Mouse (Mus musculus): ENCODE results near the gene Cc2d1a. TPM values are rescaled to one million over a fixed set of nuclear protein-coding genes. Genes with fewer than 3 reads are reported as not detected.

The Cc2d1a gene
- polyA plus RNA-seq, 1 experiment from 2014 or later, result 22.4 TPM

DNA sequence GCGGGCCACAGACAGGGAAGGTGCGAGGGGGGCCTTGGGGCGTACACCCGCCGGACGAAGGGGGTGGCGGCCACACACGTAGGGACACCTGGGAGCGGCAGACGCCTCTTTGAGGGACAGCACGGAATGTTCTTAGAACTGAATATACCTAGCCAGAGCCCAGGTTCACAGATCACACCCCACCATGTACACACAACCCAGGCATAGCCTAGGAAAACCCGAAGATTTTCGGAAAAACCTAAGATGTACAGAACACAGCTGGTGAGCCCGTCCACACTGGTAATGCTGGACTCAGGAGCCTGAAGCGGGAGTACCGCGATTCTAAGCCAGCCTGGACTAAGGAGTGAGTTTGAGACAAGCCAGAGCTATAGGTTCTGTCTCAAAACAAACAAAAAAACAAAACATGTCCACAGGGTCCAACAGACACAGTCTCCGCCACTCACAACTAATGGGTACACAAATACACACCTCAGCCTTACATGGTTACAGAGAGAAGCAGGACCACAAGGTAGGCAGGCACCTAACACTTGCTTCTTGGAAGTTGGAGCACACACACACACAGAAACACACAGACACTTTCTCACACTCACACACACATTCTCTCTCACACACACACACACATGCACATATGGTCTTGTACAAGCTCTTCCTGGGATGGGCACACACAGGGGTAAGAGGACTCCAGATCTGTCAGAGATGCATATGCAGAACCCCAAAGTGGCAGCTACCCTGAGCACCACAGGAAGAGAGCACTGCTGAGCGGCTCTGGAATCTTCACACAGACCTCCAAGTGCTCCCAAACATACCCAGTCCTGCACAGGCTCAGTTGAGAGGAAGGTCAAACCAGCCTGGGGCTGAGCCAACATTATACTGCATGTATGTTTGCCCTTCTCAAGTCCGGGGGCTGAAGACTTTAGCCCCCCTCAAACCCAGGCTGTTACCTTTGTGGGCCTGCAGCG is 36.6 kb upstream of the Cc2d1a start:
- 28% methylated on average over 20 of the region's 21 CpGs for WGBS (ENCODE audit: missing documents)
- Histone ChIP-seq H3K36me3 (ENCODE audit: inconsistent target) (no peaks in the 10 kb centered on the region), H3K27ac (no peak overlapping the region), H3K79me2 (ENCODE audit: inconsistent target) (no peaks in the 10 kb centered on the region), H3K4me3 (ENCODE audit: inconsistent target) (no peak overlapping the region)

GRCm38 (mm10) chr8:84183261-84184084 is 35.7 kb upstream of the Cc2d1a start:
- no peaks in the 10 kb centered on the region for H3K36me3 ChIP-seq (ENCODE audit: inconsistent target)
- H3K4me3 ChIP-seq (ENCODE audit: inconsistent target), result no peak overlapping the region
- no peak overlapping the region for H3K27ac ChIP-seq
- 2% methylated on average over 85 of the region's 87 CpGs for WGBS (ENCODE audit: missing documents)
- no peaks in the 10 kb centered on the region for H3K79me2 ChIP-seq (ENCODE audit: inconsistent target)

DNA sequence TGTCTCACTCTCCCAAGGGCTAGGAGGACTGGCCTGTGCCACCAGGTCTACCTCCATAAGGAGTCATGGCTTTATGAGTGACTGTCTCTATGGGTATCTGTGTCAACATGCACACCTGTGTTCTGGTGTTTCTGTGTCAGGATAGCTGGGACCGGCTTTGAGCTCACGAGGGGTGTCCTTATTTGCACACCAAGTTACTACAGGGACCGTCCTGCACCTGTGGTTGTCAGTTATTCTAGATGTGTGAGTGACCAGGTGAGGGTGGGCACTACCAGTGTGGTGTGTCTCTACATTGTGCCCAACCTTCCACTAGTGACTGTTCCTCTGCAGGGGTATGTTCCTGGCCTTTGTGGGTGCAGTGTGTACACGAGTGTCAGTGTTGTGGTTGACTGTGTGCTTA is 35.1 kb upstream of the Cc2d1a start:
- H3K79me2 ChIP-seq (ENCODE audit: inconsistent target), result no peaks in the 10 kb centered on the region
- 91% methylated on average over 3 of the region's 4 CpGs for WGBS (ENCODE audit: missing documents)
- no peak overlapping the region for H3K27ac ChIP-seq
- no peaks in the 10 kb centered on the region for H3K36me3 ChIP-seq (ENCODE audit: inconsistent target)
- H3K4me3 ChIP-seq (ENCODE audit: inconsistent target), result no peak overlapping the region

DNA sequence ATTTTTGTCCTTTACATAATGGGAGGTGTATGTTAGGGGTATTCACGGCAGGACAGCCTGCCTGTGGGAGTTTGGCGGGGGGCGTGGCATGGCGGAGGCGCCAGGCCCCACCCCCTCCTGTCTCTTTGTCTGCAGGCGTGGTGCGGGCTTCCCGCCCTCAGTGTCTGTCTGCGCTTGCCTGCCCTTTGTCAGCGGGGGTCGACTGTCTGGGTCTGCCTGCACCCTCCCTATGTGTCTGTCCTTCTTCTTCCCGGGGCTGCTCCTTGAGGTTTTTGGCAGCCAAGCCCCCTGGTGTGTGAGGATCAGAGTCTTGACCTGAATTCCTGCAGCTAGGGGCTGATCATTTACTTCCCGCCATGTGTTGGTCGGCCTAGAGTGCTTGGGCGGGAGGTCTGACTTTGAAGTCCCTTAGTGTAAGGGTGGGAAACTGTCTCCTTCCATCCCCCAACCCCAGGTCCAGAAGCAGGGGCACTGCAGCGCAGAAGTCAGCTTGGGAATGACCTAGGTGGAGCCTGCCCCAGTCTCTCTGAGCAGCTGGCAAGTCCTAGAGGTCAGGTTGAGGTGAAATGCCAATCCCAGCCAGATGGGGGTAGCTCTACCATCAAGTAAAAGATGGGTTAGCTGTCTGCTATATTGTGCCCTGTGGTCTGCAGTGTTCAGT is 32.9 kb upstream of the Cc2d1a start:
- H3K27ac ChIP-seq, result no peak overlapping the region
- WGBS (ENCODE audit: missing documents), result 67% methylated on average over 16 of the region's 16 CpGs

DNA sequence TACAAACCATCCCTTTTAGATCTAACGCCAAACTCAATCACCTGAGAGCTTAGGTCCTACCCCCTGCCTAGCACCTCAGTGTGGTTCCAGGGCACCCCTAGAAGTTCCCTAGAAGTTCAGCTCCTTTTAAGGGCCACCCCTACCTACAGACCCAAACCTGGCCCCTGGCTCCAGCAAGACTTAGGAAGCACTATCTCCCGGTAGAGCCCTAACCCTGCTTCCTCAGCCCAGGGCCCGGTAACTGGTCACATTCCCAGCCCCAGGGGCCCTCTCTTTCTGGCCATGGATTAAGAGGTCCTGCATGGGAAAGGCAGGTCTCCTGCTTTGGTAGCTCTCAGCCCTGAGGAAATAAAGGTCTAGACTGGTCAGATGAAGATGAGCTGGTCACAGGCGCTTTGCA is 32.2 kb upstream of the Cc2d1a start:
- 87% methylated on average over 4 of the region's 4 CpGs for WGBS (ENCODE audit: missing documents)

More for the DNA sequence above, 32.9 kb upstream of the Cc2d1a start:
- H3K79me2 ChIP-seq (ENCODE audit: inconsistent target), result no peaks in the 10 kb centered on the region
- no peak overlapping the region for H3K4me3 ChIP-seq (ENCODE audit: inconsistent target)
- H3K36me3 ChIP-seq (ENCODE audit: inconsistent target), result no peaks in the 10 kb centered on the region

DNA sequence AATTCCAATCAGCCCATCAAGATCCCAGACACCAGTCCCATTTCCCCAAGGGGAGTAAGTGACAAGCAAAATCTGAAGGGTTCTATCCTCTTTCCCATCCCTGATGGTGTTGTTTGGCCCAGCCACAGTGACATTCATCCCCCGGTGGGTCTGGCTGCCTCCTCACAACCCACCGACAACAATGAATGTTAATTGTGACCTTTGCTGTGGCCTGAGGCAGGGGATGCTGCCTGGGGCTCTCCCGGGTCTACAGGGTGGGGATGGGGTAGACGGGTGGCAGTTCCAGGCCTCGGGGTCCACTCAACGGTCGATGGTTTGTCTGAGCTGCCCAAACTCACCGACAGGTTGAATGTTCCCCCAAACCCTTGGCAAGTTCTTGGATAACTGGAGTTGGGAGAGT is 30.9 kb upstream of the Cc2d1a start:
- Histone ChIP-seq H3K4me3 (ENCODE audit: inconsistent target) (no peak overlapping the region), H3K36me3 (ENCODE audit: inconsistent target) (no peaks in the 10 kb centered on the region), H3K27ac (no peak overlapping the region), H3K79me2 (ENCODE audit: inconsistent target) (no peaks in the 10 kb centered on the region)
- 100% methylated on average over 6 of the region's 8 CpGs for WGBS (ENCODE audit: missing documents)

More for the DNA sequence above, 32.2 kb upstream of the Cc2d1a start:
- Histone ChIP-seq H3K79me2 (ENCODE audit: inconsistent target) (no peaks in the 10 kb centered on the region), H3K27ac (no peak overlapping the region), H3K4me3 (ENCODE audit: inconsistent target) (no peak overlapping the region), H3K36me3 (ENCODE audit: inconsistent target) (no peaks in the 10 kb centered on the region)

DNA sequence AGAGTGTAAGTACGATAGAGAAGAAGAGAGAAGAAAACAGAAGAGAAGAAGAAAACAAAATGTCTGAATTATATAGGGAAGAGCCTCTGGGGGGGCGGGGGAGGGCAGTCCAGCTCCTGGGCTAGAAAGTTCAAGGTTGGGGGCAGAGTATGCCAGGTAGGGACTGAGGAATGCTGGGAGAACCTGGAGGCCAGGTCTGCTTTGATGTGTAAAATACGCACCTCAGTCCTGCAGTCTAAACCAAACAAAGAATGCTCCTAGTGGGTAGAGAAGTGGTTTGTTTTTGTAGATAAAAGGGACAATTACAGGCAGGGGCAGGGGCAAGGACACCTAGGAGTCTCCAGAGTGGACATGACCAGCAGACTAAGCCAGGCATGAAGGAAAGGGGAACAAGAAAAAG is 29.7 kb upstream of the Cc2d1a start:
- Histone ChIP-seq H3K79me2 (ENCODE audit: inconsistent target) (no peaks in the 10 kb centered on the region), H3K36me3 (ENCODE audit: inconsistent target) (no peaks in the 10 kb centered on the region), H3K4me3 (ENCODE audit: inconsistent target) (no peak overlapping the region), H3K27ac (no peak overlapping the region)
- WGBS (ENCODE audit: missing documents), result 92% methylated on average over 3 of the region's 3 CpGs

- Histone ChIP-seq H3K79me2 (ENCODE audit: inconsistent target) (no peaks in the 10 kb centered on the region), H3K27ac (no peak overlapping the region), H3K4me3 (ENCODE audit: inconsistent target) (no peak overlapping the region), H3K36me3 (ENCODE audit: inconsistent target) (no peaks in the 10 kb centered on the region)
- WGBS (ENCODE audit: missing documents), result 21% methylated on average over 3 of the region's 3 CpGs
Observed at GRCm38 (mm10) chr8:84176560-84176959, 28.8 kb upstream of the Cc2d1a start.

GRCm38 (mm10) chr8:84173861-84174260 is 26.1 kb upstream of the Cc2d1a start:
- Histone ChIP-seq H3K27ac (no peak overlapping the region), H3K36me3 (ENCODE audit: inconsistent target) (no peaks in the 10 kb centered on the region), H3K79me2 (ENCODE audit: inconsistent target) (no peaks in the 10 kb centered on the region), H3K4me3 (ENCODE audit: inconsistent target) (no peak overlapping the region)
- 93% methylated on average over 6 of the region's 6 CpGs for WGBS (ENCODE audit: missing documents)

DNA sequence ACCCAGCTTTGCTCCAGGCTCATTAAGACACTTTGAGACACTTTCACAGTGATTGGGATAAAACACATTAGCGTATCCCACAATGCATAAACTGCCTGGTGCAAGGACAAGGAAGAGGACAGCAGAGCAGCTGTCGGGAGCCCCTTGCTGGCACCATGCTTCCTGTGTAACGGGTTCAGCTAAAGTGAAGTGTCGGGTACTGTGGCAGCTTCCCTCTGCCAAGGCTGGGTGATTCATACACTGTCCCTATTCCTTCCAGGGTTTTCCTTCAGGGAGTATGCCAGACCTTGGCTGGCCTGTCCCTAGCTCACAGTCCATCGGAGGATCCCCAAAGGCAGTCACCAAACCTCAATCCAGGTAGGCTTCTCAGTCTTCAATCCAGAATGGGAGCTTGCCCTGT is 22.4 kb upstream of the Cc2d1a start:
- Histone ChIP-seq H3K36me3 (ENCODE audit: inconsistent target) (no peaks in the 10 kb centered on the region), H3K27ac (no peak overlapping the region), H3K4me3 (ENCODE audit: inconsistent target) (no peak overlapping the region), H3K79me2 (ENCODE audit: inconsistent target) (no peaks in the 10 kb centered on the region)
- WGBS (ENCODE audit: missing documents), result 78% methylated on average over 5 of the region's 5 CpGs

GRCm38 (mm10) chr8:84167696-84168095 is 20.0 kb upstream of the Cc2d1a start:
- Histone ChIP-seq H3K79me2 (ENCODE audit: inconsistent target) (no peaks in the 10 kb centered on the region), H3K4me3 (ENCODE audit: inconsistent target) (no peak overlapping the region), H3K27ac (no peak overlapping the region), H3K36me3 (ENCODE audit: inconsistent target) (no peaks in the 10 kb centered on the region)
- 86% methylated on average over 1 of the region's 2 CpGs for WGBS (ENCODE audit: missing documents)

DNA sequence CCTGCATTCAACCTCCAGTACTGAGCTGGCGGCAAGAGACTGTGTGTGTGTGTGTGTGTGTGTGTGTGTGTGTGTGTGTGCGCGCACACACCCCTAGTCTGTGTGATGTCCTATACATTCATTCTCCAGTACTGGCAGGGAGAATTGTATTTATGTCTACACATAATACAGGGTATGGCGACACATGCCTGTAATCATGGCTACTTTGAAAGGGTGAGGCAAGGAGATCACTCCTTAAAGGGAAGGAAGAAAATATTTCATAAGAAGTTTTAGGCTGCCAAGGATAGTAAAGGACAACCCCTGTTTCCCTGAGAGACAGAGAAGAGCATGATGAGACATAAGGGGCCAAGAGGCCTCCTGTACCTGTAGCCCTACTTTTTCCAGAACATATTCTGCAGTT is 9.9 kb upstream of the Cc2d1a start:
- 75% methylated on average over 1 of the region's 4 CpGs for WGBS (ENCODE audit: missing documents)
- Histone ChIP-seq H3K27ac (no peak overlapping the region), H3K4me3 (ENCODE audit: inconsistent target) (no peak overlapping the region), H3K79me2 (ENCODE audit: inconsistent target) (no peaks in the 10 kb centered on the region), H3K36me3 (ENCODE audit: inconsistent target) (no peaks in the 10 kb centered on the region)

DNA sequence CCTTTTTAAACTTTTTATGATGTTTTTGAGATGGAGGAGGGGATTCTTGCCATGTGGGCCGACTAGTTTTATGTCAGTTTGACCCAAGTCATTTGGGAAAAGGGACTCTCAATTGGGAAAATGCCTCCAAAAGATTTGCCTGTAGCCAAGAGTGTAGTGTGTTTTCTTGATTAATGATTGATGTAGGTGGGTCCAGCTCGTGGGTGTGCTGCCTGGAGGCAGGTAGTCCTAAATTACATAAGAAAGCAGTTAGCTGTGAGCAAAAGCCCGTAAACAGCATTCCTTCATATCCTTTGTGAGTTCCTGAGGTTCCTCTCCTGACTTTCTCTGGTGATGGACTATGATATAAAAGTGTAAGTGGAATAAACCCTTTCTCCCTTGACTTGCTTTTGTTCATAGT is 1.4 kb upstream of the Cc2d1a start:
- H3K27ac ChIP-seq, result no peak overlapping the region
- WGBS (ENCODE audit: missing documents), result 87% methylated on average over 3 of the region's 3 CpGs
- H3K4me3 ChIP-seq (ENCODE audit: inconsistent target), result no peak overlapping the region
- peaks cover 14% of the 10 kb centered on the region; the same call in 1 of the 2 replicates for H3K79me2 ChIP-seq (ENCODE audit: inconsistent target)
- peaks cover 6% of the 10 kb centered on the region; the same call in 1 of the 2 replicates for H3K36me3 ChIP-seq (ENCODE audit: inconsistent target)

- WGBS (ENCODE audit: missing documents), result 97% methylated on average over 5 of the region's 5 CpGs
- Histone ChIP-seq H3K79me2 (ENCODE audit: inconsistent target) (peaks cover 14% of the 10 kb centered on the region; the same call in 1 of the 2 replicates), H3K4me3 (ENCODE audit: inconsistent target) (no peak overlapping the region; the same call in 1 of the 2 replicates), H3K27ac (no peak overlapping the region), H3K36me3 (ENCODE audit: inconsistent target) (peaks cover 12% of the 10 kb centered on the region)
Observed at GRCm38 (mm10) chr8:84148531-84148850, 755 bp upstream of the Cc2d1a start.

All from macrophage (primary cell).